Mouse (Mus musculus) gastrocnemius, postnatal 10 days (tissue): ENCODE data around the gene Snf8. TPM values are rescaled to one million over a fixed set of nuclear protein-coding genes. Genes with fewer than 3 reads are reported as not detected.

Experiments used
- DNase-seq: peaks from one replicate; pipeline ENCODE4 v3.0.0; 2021; ENCODE audit warnings: mixed read lengths
- long read RNA-seq, 2 experiments: library from polyadenylated mRNA; stranded (forward); transcript quantifications; one replicate each; pipeline ENCODE4 v2.0.0; 2021
- total RNA-seq, 2 experiments: library from RNA; stranded (reverse); gene quantifications; 2 replicates each; pipeline ENCODE4 v1.2.3; 2021

Snf8 gene
- total RNA-seq, result 10 to 100 TPM; 31.6 to 34.5 TPM
- long read RNA-seq, experiment 1, transcript Snf8-201 (8 exons, 1,004 nt), result major isoform, 11 of 15 reads
- long read RNA-seq, experiment 1, partial matches to known transcripts, result 2 of 15 reads
- long read RNA-seq, experiment 1, other reads (novel, unspliced or antisense), result 0 of 15 reads
- long read RNA-seq, experiment 2, transcript Snf8-201 (8 exons, 1,004 nt), result major isoform, 12 of 16 reads
- long read RNA-seq, experiment 2, partial matches to known transcripts, result 2 of 16 reads
- long read RNA-seq, experiment 2, other reads (novel, unspliced or antisense), result 2 of 16 reads

- DNase-seq, result peak; percentile 96
Observed at GRCm38 (mm10) chr11:96034596-96035052, at the start of gene Snf8. Snf8 (plus strand) TSS chr11:96034885.

DNA sequence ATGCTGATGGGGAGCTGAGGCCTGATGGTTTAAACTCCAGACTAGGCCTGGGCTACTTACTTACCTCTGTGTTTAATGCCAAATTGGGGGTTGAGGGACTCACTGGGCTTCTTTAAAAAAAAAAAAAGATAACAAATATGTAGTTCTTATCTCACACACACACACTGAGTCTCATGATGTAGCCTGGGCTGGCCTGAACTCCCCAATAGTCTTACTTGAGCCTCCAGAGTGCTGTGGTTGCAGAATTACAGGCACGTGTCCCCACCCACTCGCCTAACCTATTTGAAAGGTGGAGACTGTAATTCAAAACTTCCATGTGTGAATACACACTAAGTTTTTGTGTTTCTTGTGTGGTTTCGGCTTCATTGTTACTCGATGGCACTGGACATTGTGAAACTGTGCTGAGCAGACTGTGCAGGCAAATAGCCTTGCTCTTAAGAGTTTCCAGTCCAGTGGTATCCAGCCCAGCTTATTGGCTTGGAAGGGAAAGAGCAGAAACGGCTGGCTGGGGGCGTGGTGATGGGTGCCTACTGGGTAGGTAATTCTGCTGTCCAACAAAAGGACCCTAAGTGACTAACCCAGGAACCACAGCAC is 46.7 kb upstream of the Snf8 start:
- DNase-seq, result no peak

- DNase-seq, result peak; percentile 82
Observed at GRCm38 (mm10) chr11:95988533-95988932, 46.2 kb upstream of the Snf8 start.

GRCm38 (mm10) chr11:95989864-95990263 is 44.8 kb upstream of the Snf8 start:
- DNase-seq, result no peak

- no peak for DNase-seq
Observed at GRCm38 (mm10) chr11:95990431-95990830, 44.3 kb upstream of the Snf8 start.

GRCm38 (mm10) chr11:95990886-95991708 is 43.6 kb upstream of the Snf8 start:
- peak; percentile 66 for DNase-seq

DNA sequence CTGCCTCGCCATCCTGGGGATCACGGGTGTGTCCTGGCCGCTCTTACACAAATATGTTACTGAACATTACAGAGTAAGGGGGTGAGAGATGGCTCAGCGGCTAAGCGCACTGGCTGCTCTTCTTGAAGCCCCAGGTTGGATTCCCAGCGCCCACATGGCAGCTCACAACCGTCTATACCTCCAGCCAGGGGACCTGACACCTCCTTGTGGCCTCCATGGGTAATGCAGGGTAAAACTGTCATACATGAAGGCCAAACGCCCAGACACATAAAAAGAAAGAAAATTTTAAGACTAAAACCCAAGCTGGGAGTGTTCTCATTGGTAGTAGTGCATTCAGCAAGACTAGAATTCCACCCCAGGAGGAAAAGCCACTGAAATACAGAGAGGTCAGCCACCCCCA is 40.5 kb upstream of the Snf8 start:
- DNase-seq, result no peak

- DNase-seq, result no peak
Observed at GRCm38 (mm10) chr11:96003100-96003900, 31.4 kb upstream of the Snf8 start.

DNA sequence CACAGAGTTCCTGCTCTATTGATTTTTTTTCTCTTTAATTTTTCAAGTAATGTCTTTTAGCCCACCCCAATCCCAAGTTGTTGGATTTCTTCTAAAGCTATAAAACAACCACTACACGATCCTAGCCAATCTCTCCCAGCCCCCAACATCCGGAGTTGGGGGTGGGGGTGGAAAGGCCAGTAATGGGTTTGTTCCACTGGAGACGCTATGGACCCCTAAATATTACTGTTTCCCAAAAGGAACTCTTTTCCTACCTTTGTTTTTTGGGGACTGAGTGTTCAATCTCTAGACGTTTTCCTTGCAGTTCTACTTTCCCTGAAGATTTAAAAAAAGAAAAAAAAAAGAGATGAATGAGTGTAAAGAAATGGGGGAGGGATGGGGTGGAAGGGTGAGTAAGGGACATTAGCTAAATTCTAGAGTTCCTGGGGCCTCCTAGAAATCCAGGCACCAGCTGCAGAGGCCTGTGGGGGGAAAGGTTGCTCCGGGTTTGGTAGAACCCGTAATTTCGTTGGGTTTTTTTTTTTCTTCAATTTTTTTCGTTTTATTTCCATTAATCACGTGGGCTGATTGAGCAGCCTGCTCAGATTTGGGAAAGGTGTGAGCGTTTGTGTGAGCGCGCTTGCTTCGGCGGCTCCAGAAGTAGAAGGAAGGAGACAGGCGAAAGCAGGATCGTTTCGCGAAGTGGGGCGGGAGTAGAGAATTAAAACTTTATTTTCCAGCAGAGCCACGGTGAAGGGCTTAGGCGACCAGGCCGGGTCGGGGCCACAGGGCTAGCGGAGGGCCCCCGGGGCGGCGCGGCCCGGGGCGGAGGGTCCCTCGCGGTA is 30.5 kb upstream of the Snf8 start:
- no peak for DNase-seq

- peak; percentile 34 for DNase-seq
Observed at GRCm38 (mm10) chr11:96004793-96005402, 29.8 kb upstream of the Snf8 start.

DNA sequence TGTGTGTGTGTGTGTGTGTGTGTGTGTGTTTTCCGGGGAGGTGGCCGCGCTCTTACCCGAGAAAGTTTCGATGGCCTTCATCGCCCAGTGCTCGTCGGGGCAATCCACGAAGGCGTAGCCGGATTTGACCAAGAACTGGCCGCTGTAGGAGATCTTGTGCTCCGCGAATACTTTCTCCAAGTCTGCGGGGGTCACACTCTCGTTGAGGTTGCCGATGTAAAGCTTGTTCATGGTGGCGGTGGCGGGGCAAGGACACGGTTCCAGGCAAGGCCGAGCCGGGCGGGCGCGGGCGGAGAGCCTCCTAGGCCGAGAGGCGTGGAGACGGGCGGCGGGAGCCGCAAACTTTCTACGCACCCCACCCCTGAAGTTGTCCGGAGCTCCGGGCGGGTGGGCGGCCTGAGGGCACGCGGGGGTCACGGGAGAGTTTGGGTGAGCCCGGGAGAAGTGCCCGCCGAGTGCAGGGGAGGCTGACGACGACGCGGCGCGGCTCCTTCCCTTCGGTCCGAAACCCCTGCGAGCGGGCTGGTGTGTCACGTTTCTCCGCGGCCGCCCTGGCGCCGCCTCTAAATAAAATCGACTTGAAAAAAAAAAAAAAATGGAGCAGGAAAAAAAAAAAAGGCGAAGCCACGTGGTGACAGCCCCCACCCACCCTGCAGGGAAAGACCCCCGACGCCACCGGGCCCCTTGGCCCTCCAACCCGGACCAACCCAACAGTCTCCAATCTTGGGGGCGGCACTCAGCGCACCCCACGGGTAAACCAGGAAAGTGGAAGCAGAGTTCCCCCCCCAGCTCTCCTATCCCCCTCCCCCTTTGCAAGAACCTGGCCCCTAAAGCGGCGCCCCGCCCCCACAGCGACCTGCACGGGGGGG is 29.0 kb upstream of the Snf8 start, which contains the start of gene Igf2bp1:
Gene Igf2bp1 (minus strand): TSS at position 538 of the 869 bp plus-strand sequence.
- peak; percentile 56 for DNase-seq

DNA sequence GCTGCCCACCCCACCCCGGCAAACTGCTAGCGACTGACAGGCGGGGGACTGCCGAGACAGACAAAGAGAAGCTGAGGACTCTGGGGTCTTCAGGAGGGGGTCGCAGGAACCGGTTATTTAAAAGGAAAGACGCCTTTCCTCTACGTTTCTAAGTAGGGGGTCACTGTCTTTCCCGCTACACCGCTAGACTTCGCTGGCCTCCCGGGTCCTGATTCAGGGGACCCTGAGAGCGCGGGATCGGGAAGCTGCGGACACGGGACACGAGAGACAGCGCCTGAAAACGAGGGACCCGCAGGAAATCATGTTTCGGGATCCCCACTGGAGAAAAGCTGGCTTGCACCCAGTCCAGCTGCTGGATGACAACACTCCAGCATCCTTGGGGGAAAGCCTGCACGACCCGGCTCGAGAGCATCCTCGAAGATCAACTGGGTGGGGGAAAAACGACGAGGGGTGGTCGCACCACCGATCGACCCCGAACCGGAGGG is 28.3 kb upstream of the Snf8 start:
- peak; percentile 43 for DNase-seq

DNA sequence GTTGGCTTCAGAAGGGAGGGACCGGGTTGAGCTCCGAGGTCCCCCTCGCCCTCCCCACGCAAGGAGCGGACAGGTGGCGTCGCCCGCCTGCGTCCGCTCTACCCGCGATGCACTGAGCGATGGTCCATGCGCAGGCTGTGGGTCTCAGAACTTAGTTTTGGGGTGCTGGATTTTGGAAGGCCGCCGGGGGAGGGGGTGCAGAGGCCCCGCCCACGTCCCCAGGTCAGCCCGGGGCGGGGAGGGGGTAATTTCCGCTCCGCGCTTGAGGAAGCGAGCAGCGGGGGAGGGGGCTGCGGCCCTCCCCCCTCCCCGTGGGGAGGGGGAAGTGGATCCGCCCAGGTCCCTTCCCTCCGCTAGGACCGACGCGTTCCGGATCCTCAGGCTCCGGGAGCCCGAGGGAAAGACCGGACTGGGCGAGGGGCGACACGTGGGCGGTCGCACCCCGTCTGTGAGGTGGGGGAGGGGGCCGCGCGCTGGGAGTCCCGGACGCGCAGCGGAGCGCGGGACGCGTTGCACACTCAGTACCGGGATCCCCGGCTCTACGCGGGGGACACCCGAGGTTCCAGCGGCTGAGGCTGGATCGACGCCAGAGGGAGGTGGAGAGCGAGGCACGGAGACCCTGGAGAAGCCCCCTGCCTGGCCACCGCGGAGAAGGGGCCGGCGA is 27.7 kb upstream of the Snf8 start:
- DNase-seq, result peak; percentile 51

- no peak for DNase-seq
Observed at GRCm38 (mm10) chr11:96007516-96008235, 27.0 kb upstream of the Snf8 start.

GRCm38 (mm10) chr11:96008827-96009226 is 25.9 kb upstream of the Snf8 start:
- no peak for DNase-seq

DNA sequence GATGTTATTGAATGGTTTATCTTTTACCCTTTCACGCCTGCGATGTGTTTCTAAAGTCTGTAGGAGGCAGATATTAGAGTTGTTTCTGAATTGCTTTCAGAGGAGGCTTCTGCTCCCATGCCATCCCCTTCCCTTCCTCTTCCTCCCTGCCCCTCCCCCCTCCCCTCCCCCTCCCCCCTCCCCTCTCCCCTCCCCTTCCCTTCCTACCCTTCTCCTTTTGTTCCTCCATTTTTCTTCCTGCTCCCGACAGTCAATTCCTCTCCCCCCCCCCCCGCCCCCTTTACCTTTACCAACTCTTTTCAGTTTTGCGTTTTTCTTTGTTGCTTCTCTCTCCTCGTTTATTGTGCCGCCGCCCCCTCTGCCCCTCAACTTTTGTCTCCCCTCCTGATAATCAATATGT is 22.7 kb upstream of the Snf8 start:
- no peak for DNase-seq

GRCm38 (mm10) chr11:96015421-96015820 is 19.3 kb upstream of the Snf8 start:
- DNase-seq, result no peak

DNA sequence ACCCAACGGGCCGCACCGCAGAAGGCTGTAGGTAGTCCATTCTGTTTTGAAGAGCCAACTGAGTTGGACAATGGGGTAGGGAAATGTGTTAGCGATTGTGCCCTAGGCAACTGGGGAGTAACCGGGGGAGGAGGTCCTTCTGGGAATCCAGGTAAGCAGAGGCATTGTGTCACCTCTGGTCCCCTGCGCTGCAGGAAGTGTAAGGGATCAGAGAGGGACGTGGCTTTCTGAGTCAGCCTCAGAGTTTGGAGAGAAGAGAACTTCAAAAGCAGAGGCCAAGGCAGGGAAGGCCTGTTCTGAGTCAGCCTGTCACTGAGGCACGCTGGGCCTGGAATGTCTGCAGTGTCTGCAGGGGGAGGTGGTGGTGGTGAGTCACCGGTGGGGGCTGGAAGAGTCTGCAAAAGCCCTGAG is 16.7 kb upstream of the Snf8 start:
- DNase-seq, result no peak
